Mouse (Mus musculus): Measurements from ENCODE around the gene Gstt3.
A peak's percentile ranks its signal among the peaks of the same experiment; 100 is the strongest.

Gene Gstt3

DNA sequence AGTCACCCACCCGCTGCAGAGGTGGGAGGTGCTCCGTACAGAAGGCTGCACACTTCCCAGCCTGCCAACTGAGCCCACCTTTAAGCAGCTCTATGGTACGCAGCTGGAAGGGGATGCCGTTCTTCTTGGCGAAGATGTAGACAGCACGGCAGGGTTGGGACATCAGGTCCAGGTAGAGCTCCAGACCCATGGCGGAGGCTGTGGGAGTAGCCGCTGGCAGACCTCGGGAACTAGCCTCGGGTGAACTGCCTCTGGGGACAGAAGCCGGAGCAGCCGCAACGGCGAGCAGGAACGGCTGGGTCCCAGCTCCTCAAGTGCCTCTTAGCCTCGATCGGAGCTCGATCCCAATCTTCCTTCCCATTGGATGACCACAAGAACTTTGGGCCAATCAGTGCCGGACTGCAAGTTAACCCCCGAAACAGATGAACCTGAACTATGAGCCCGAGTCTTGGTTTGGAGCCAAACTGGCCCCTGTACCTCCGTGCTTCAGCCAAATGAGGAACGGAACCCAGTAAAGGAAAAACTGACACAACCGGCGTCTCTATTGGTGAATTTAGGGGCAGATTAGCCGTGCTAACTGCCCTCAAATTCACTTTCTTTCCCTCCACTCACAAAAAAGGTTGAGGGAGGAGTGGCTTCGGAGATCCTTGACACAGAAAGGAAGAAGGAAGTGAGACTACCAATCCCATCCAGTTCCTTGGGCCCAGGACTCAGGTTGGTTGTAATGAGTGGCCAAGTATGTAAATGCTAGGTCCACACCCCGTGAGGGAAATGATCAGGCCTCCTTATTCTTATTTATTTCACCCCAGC, at the start of gene Gstt3, which contains the start of gene Gm20441:
Gstt3 (minus strand) TSS at position 646 of the 810 bp plus-strand sequence.
Gm20441 (minus strand) TSS at position 186 of the 810 bp plus-strand sequence.
- DNase-seq (ENCODE audit: low spot score), result peak; percentile 88

- DNase-seq (ENCODE audit: low spot score), result no peak
These were observed 49.1 kb upstream of the Gstt3 start for GRCm38 (mm10) chr10:75830275-75830670.

DNA sequence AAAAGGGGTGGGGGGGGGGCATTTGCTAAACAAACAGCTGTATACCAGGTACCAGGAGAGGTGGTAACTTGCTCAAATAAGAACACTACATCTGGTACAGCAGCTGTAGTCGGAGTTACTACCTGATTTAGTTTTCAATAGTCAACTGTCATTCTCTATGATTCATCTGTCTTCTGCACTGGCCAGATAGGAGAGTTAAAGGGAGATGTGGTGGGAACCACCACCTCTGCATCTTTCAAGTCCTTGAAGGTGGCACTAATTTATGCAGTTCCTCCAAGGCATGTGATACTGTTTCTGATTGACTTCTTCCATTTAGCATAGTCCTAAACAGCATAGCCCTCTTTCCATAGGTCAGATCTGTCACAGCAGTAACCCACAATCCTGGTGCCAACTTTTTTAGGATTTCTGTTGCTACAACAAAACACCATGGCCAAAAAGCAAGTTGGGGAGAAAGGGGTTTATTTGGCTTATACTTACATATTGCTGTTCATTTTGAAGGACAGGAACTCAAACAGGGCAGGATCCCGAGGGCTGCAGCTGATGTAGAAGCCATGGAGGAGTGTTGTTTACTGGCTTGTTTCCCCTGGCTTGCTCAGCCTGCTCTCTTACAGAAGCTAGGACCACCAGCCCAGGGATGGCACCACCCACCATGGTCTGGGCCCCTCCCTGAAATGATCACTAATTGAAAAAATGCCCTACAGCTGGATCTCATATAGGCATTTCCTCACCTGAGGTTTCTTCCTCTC, 48.5 kb upstream of the Gstt3 start:
- DNase-seq (ENCODE audit: low spot score), result no peak

DNA sequence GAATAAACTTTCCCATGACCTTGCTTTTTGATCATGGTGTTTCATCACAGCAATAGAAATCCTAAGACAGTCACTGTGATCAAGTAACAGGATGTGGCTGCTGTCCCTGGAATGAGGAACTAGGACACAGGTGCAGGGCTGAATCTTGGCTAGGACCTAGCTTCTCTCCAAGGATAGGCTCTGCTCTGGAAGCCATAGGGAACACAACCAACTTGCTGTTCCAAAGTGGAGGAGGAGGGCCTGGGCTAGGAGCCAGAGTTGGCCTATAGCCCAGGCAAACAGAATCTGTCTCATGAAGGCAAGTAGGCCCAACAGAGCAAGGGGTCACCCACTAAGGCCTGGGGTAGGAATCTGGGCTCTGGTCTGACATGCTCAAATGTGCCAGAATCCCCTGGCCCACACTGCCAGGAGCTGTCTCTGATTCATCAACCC, 47.3 kb upstream of the Gstt3 start:
- peak; percentile 41 for DNase-seq (ENCODE audit: low spot score)

GRCm38 (mm10) chr10:75827668-75828360, 46.6 kb upstream of the Gstt3 start:
- DNase-seq (ENCODE audit: low spot score), result peak; percentile 38

DNA sequence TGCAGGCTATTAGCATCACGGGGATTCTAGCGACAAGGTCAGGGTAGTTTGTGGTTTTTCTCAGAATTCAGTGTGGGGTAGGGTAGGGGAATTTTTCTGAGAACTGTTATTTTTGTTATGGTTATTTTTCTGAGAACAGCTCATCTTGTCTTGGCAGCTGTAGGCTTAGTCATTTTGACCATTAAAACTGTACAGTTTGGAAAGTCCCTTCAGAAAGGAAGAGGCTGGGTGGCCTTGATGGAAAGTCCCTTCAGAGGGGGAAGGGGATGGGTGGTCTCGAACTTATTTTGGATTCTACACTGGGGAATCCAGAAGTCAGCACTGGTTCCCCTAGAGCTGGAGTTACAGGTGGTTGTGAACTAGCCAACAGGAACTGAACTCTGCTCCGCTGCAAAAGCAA, 43.3 kb upstream of the Gstt3 start:
- no peak for DNase-seq (ENCODE audit: low spot score)

DNA sequence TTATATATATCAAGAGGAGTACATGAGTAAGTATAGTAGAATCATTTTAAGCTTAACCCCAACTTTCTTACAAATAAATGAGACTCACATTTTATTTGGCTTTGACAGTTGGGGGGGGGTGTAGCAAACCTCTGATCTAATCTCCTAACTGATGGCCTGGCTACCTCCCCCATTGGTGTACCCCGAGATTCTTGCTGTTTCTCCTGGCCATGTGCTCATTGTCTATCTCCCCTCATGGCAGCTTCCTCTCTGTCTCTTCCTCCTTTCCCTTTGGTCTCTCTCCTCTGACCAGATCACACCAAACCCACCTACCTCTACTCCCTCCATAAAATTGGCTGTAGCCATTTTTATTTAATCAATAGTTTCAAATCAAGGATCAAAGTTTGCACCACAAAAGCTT, 42.6 kb upstream of the Gstt3 start:
- DNase-seq (ENCODE audit: low spot score), result no peak

- DNase-seq (ENCODE audit: low spot score), result no peak
These were observed 41.2 kb upstream of the Gstt3 start, which contains the start of gene Gstt4 for GRCm38 (mm10) chr10:75822443-75822842. Gene Gstt4, minus strand, starts transcription at chr10:75822543.

DNA sequence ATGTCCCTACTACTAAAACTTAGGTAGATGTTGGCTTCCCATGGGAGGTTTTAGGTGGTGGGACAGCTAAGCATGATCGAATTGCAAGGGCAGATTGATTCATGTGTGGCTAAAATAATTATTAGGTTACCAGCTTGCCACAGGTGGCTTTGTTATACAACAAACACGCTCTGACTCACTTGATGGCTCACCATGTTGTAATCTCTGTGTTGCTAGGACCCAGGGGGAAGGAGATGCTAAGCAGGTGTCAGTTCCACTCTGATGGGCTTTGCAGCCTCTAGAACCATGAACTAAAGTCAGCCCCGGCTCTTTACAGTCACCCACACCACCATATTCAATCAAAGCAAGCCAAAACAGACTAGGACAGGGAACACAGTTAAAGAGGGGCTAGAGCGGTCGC, 38.7 kb upstream of the Gstt3 start:
- no peak for DNase-seq (ENCODE audit: low spot score)

- no peak for DNase-seq (ENCODE audit: low spot score)
These were observed 37.4 kb upstream of the Gstt3 start for GRCm38 (mm10) chr10:75818641-75819040.

- no peak for DNase-seq (ENCODE audit: low spot score)
These were observed 23.0 kb upstream of the Gstt3 start for GRCm38 (mm10) chr10:75804217-75804616.

- DNase-seq (ENCODE audit: low spot score), result peak; percentile 73
These were observed 17.0 kb upstream of the Gstt3 start, which contains the start of gene Gstt1 for GRCm38 (mm10) chr10:75798176-75798696. Gene Gstt1, minus strand, starts transcription at chr10:75798584.

GRCm38 (mm10) chr10:75797619-75798175, 16.5 kb upstream of the Gstt3 start:
- peak; percentile 67 for DNase-seq (ENCODE audit: low spot score)

- DNase-seq (ENCODE audit: low spot score), result peak; percentile 46
These were observed 15.7 kb upstream of the Gstt3 start for GRCm38 (mm10) chr10:75796731-75797516.

- DNase-seq (ENCODE audit: low spot score), result peak; percentile 60
These were observed 13.7 kb upstream of the Gstt3 start for GRCm38 (mm10) chr10:75794880-75795279.

GRCm38 (mm10) chr10:75790773-75791172, 9.6 kb upstream of the Gstt3 start:
- DNase-seq (ENCODE audit: low spot score), result no peak

- peak; percentile 47 for DNase-seq (ENCODE audit: low spot score)
These were observed 8.6 kb upstream of the Gstt3 start for GRCm38 (mm10) chr10:75789841-75790240.

- DNase-seq (ENCODE audit: low spot score), result no peak
These were observed 8.0 kb upstream of the Gstt3 start for GRCm38 (mm10) chr10:75789081-75789735.

GRCm38 (mm10) chr10:75788277-75788676, 7.1 kb upstream of the Gstt3 start:
- no peak for DNase-seq (ENCODE audit: low spot score)

GRCm38 (mm10) chr10:75785442-75785841, 4.2 kb upstream of the Gstt3 start:
- DNase-seq (ENCODE audit: low spot score), result no peak
